Comparison of ENCODE assay signal across 20 mouse cellular contexts in genomic region chr8:119941471-119941870, GRCm38 (mm10). TPM values are rescaled to one million over a fixed set of nuclear protein-coding genes. Genes with fewer than 3 reads are reported as not detected.
DNase-seq lines count a peak whose midpoint lies in the region; TF ChIP-seq lines count a peak whose summit lies in the region.
"Had no signal": no experiment of that assay in that cellular context is flagged by ENCODE, and none has a peak within 500 bp of the region (broad histone marks: within the 10 kb centered on the region; RNA-seq: fewer than 3 reads in every experiment).

No protein-coding gene starts in this region.

- H3K27me3 ChIP-seq in cerebellum, adult 2 months (ENCODE audit: control insufficient read depth, insufficient read depth, low read length), result no peaks in the 10 kb centered on the region
- H3K27me3 ChIP-seq: forebrain, embryonic 12.5 days; heart, embryonic 15.5 days had no signal

- peaks cover 37% of the 10 kb centered on the region; the same call in 1 of the 2 replicates for H3K4me1 ChIP-seq in cerebellum, adult 2 months (ENCODE audit: control insufficient read depth, insufficient read depth, low read length)
- H3K4me1 ChIP-seq: forebrain, embryonic 12.5 days; heart, embryonic 15.5 days had no signal

- DNase-seq in layer of hippocampus, adult 9-11 months, result peak; percentile 34
- no peak for DNase-seq in layer of hippocampus, adult 11-12 months (ENCODE audit: low spot score)
- DNase-seq in brain, adult 2 months (ENCODE audit: low read depth, low spot score), result peak; percentile 62
- peak; percentile 76 to 82 for DNase-seq in cerebellum, adult 2 months
- DNase-seq in cerebellum, postnatal 36 days, result peak; percentile 63 to 66
- DNase-seq in lung, postnatal 4 days, result no peak
- no peak for DNase-seq in neural tube, embryonic 10.5 days (ENCODE audit: extremely low spot score, low spot score)
- DNase-seq: gastrocnemius, postnatal 10 days; heart, adult 2 months; heart, postnatal 4 days; kidney, adult 2 months; kidney, postnatal 10 days; liver, postnatal 0 days; right cerebral cortex, adult 18-20 months had no signal

- H3K27ac ChIP-seq in cerebellum, adult 2 months (ENCODE audit: insufficient read depth, low read length), result no peak overlapping the region
- H3K27ac ChIP-seq: forebrain, embryonic 12.5 days; heart, adult 2 months; heart, embryonic 15.5 days; limb, embryonic 10.5 days; stomach, postnatal 0 days had no signal

- WGBS in cerebellum, adult 2 months, result 23% methylated on average over 18 of the region's 18 CpGs

- H3K4me3 ChIP-seq in cerebellum, adult 2 months (replicated peaks; ENCODE audit: insufficient read depth, low read depth, low read length), result no peak overlapping the region
- H3K4me3 ChIP-seq: forebrain, embryonic 12.5 days; heart, adult 2 months; heart, embryonic 15.5 days; limb, embryonic 10.5 days had no signal

- TF ChIP-seq POLR2A in cerebellum, adult 2 months (IDR thresholded peaks at IDR 0.05; ENCODE audit: borderline replicate concordance, insufficient read depth, low read length), result no peak

- TF ChIP-seq CTCF in cerebellum, adult 2 months (IDR thresholded peaks at IDR 0.05; ENCODE audit: borderline replicate concordance, insufficient read depth, low read depth, low read length), result no peak; the same call in 1 of the 2 replicates

RNA-seq across cellular contexts. Expression of gene Gm20388, which starts 30.8 kb away (rescaled TPM):
- 18.7 and 24.4 TPM in 2 replicates for polyA plus RNA-seq in cerebellum, adult 2 months (2012; rRNA removed)
- polyA plus RNA-seq: forebrain, embryonic 12.5 days; heart, embryonic 15.5 days; liver, postnatal 0 days; neural tube, embryonic 11.5 days; stomach, postnatal 0 days; thymus, postnatal 0 days had no signal

RNA-seq across cellular contexts. Expression of gene Usp10, which starts 31.3 kb away (rescaled TPM):
- polyA plus RNA-seq in cerebellum, adult 2 months (2012; rRNA removed), result 96.4 and 110 TPM in 2 replicates

RNA-seq across cellular contexts. Expression of gene Crispld2, which starts 50.8 kb away (rescaled TPM):
- 2.4 and 2.6 TPM in 2 replicates for polyA plus RNA-seq in cerebellum, adult 2 months (2012; rRNA removed)

Comparison
In these comparisons a context has a peak if more than half of its experiments do, and no peak if none do; other contexts are left out.
1. DNase-seq: peak in layer of hippocampus, adult 9-11 months (single experiment), brain, adult 2 months (single experiment), cerebellum, adult 2 months (2 of 2) and cerebellum, postnatal 36 days (2 of 2); none in layer of hippocampus, adult 11-12 months (single experiment), lung, postnatal 4 days (0 of 2) and neural tube, embryonic 10.5 days (single experiment).